Mouse (Mus musculus): ENCODE measurements around the gene Fsip1.

The Fsip1 gene

GRCm38 (mm10) chr2:118085647-118086046 is 171.1 kb downstream of the Fsip1 start:
- DNase-seq, result no peak

- DNase-seq, result no peak
Observed at GRCm38 (mm10) chr2:118084693-118085092, 172.1 kb downstream of the Fsip1 start.

- DNase-seq, result no peak
Observed at GRCm38 (mm10) chr2:118083652-118084051, 173.1 kb downstream of the Fsip1 start.

GRCm38 (mm10) chr2:118081581-118081980 is 175.2 kb downstream of the Fsip1 start:
- no peak for DNase-seq

Measured in cerebellum, postnatal 25 days (tissue).